Mouse (Mus musculus) G1E-ER4 (cell line): ENCODE measurements around the gene Gucd1. TPM values are rescaled to one million over a fixed set of nuclear protein-coding genes. Genes with fewer than 3 reads are reported as not detected.

Source experiments
- GATA1 ChIP-seq: IDR thresholded peaks from one replicate; pipeline ENCODE4 v1.8.0; 2012; ENCODE audit warnings: low read length, inconsistent platforms
- polyA plus RNA-seq: library from polyadenylated mRNA; stranded (reverse); fragments of >175 nt; gene quantifications from 2 replicates; pipeline ENCODE4 v1.2.3, GENCODE M21; 2012

The Gucd1 gene
- polyA plus RNA-seq, 1 experiment, result 25.9 TPM

- TF ChIP-seq GATA1, result no peak
These were observed 213.7 kb downstream of the Gucd1 start for GRCm38 (mm10) chr10:75304049-75304405.

- TF ChIP-seq GATA1, result no peak
These were observed 214.3 kb downstream of the Gucd1 start for GRCm38 (mm10) chr10:75303324-75304048.

- no peak for TF ChIP-seq GATA1
These were observed 215.2 kb downstream of the Gucd1 start for GRCm38 (mm10) chr10:75302536-75302935.

GRCm38 (mm10) chr10:75301937-75302336 is 215.8 kb downstream of the Gucd1 start:
- peak; percentile 29 for TF ChIP-seq GATA1

GRCm38 (mm10) chr10:75301195-75301806 is 216.5 kb downstream of the Gucd1 start:
- TF ChIP-seq GATA1, result no peak

Other genes starting within 250 kb of the Gucd1 start
- not detected in 2 replicates for gene Adora2a, start 201.1 kb downstream of the Gucd1 start, polyA plus RNA-seq
- not detected in 2 replicates for gene Upb1, start 116.9 kb downstream of the Gucd1 start, polyA plus RNA-seq
- gene Snrpd3, start 421 bp downstream of the Gucd1 start, polyA plus RNA-seq, result 24.8 and 30.2 TPM in 2 replicates
- not detected in 2 replicates for gene Lrrc75b, start 42.4 kb upstream of the Gucd1 start, polyA plus RNA-seq
- 0.14 TPM in 1 of 2 replicates, not detected in the other for gene Ggt1, start 43.6 kb upstream of the Gucd1 start, polyA plus RNA-seq
- gene Ggt5, start 71.4 kb upstream of the Gucd1 start, polyA plus RNA-seq, result 0.10 TPM in 1 of 2 replicates, not detected in the other
- gene Susd2, start 126.0 kb upstream of the Gucd1 start, polyA plus RNA-seq, result 0.04 and 0.05 TPM in 2 replicates
- 64.0 and 70.9 TPM in 2 replicates for gene Cabin1, start 246.4 kb upstream of the Gucd1 start, polyA plus RNA-seq